Mouse (Mus musculus): ENCODE data around the gene Gm10392.

DNA sequence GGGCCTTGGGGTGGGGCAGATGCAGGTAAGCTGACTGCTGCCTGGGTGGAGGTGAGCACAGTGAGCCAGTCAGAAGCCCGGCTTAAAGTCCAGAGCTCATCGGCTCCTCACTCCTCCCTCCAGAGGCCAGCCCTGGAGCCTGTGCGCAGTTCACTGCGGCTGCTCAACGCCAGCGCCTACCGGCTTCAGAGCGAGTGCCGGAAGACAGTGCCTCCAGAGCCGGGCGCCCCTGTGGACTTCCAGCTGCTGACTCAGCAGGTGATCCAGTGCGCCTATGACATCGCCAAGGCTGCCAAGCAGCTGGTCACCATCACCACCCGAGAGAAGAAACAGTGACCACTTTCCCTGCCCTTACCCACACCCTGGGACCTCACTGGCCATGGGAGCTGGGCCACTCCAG is 12.7 kb downstream of the Gm10392 start:
- no peak for TF ChIP-seq EP300 (optimal IDR thresholded peaks at IDR 0.05)
- no peak for TF ChIP-seq CTCF (IDR thresholded peaks at IDR 0.05; ENCODE audit: low read depth)

All from stomach, postnatal 0 days (tissue).